Mouse (Mus musculus) liver, adult 2 months (tissue): ENCODE data around the gene Hmbs. TPM values are rescaled to one million over a fixed set of nuclear protein-coding genes. Genes with fewer than 3 reads are reported as not detected.
A peak's percentile ranks its signal among the peaks of the same experiment; 100 is the strongest.
"Not testable (repeated sequence)": the region's sequence is repeated elsewhere in the genome, so short reads cannot be mapped to it uniquely, and the experiment has no call there.

Experiments used
- DNase-seq: peaks from one replicate; pipeline ENCODE4 v3.0.0-alpha.2; 2011; ENCODE audit warnings: low read depth, low spot score; ENCODE audit errors: extremely low read depth
- H3K27ac ChIP-seq: fragments of 200-500 bp; replicated peaks from 2 replicates; pipeline ENCODE4 v1.5.1; 2012; ENCODE audit warnings: low read depth, mild to moderate bottlenecking, control low read depth, inconsistent platforms, low read length; ENCODE audit not compliant: insufficient read depth
- H3K27me3 ChIP-seq: fragments of 200-500 bp; 2 replicates; pipeline ENCODE4 v1.6.1; 2012; ENCODE audit warnings: mild to moderate bottlenecking, moderate library complexity, low read length, inconsistent platforms; ENCODE audit not compliant: control insufficient read depth, insufficient read depth
- H3K36me3 ChIP-seq: fragments of 200-500 bp; 2 replicates; pipeline ENCODE4 v1.6.1; 2012; ENCODE audit warnings: low read length, inconsistent platforms; ENCODE audit not compliant: control insufficient read depth, insufficient read depth
- H3K4me1 ChIP-seq: fragments of 200-500 bp; 2 replicates; pipeline ENCODE4 v1.6.1; 2011; ENCODE audit warnings: low read length; ENCODE audit not compliant: control insufficient read depth, insufficient read depth
- H3K4me3 ChIP-seq: fragments of 200-500 bp; 2 replicates; pipeline ENCODE4 v1.5.1; 2011; ENCODE audit warnings: low read depth, mild to moderate bottlenecking, control low read depth, low read length, moderate library complexity; ENCODE audit not compliant: insufficient read depth
- H3K79me2 ChIP-seq: fragments of 200-500 bp; 2 replicates; pipeline ENCODE4 v1.6.1; 2012; ENCODE audit warnings: inconsistent platforms, mild to moderate bottlenecking, low read length, moderate library complexity; ENCODE audit not compliant: control insufficient read depth, insufficient read depth
- H3K9ac ChIP-seq: fragments of 200-500 bp; 2 replicates; pipeline ENCODE4 v1.6.1; 2012; ENCODE audit warnings: low read depth, mild to moderate bottlenecking, control low read depth, inconsistent platforms, low read length
- CTCF ChIP-seq: fragments of 200-500 bp; IDR thresholded peaks from 2 replicates; pipeline ENCODE4 v1.5.1; 2011; ENCODE audit warnings: low read depth, low read length, control low read depth
- POLR2A ChIP-seq: fragments of 200-500 bp; IDR thresholded peaks from 2 replicates; pipeline ENCODE4 v1.6.1; 2011; ENCODE audit warnings: low read length, control low read depth; ENCODE audit not compliant: insufficient read depth; ENCODE audit errors: extremely low read depth
- WGBS: fragments of 180-500 bp; shearing (Covaris S2); methylation state at CpG from one replicate; pipeline ENCODE4 v1.1.7; 2018; 5-methylcytosine and 5-hydroxymethylcytosine counted together
- polyA plus RNA-seq: library from polyadenylated mRNA; depleted of rRNA; stranded (reverse); fragments of >200 nt; gene quantifications from 2 replicates; pipeline ENCODE4 v1.2.3, GENCODE M21; 2012
- total RNA-seq: library from RNA; depleted of rRNA; stranded (reverse); fragments of >200 nt; gene quantifications from 2 replicates; pipeline ENCODE4 v1.2.3, GENCODE M21; 2014

The Hmbs gene
- total and polyA plus RNA-seq, 2 experiments: 58.8 to 61.3 TPM

- H3K4me3 ChIP-seq: no peak overlapping the region
- WGBS: 24% methylated on average over 3 of the region's 3 CpGs
- DNase-seq: peak; percentile 82
- H3K9ac ChIP-seq: no peak overlapping the region
- peaks cover 9% of the 10 kb centered on the region for H3K4me1 ChIP-seq
- no peak for TF ChIP-seq CTCF
- no peak for TF ChIP-seq POLR2A
- H3K27ac ChIP-seq: peak overlapping the region; percentile 56
- H3K27me3 ChIP-seq: no peaks in the 10 kb centered on the region
- peaks cover 28% of the 10 kb centered on the region; the same call in 1 of the 2 replicates for H3K36me3 ChIP-seq
- H3K79me2 ChIP-seq: peaks cover 5% of the 10 kb centered on the region; the same call in 1 of the 2 replicates
Measured at GRCm38 (mm10) chr9:44309756-44310155, 34.3 kb downstream of the Hmbs start.

GRCm38 (mm10) chr9:44307248-44307647 is 36.8 kb downstream of the Hmbs start:
- TF ChIP-seq CTCF (no peak), POLR2A (no peak)
- Histone ChIP-seq H3K79me2 (peaks cover 7% of the 10 kb centered on the region; the same call in 1 of the 2 replicates), H3K4me3 (no peak overlapping the region), H3K4me1 (peaks cover 12% of the 10 kb centered on the region), H3K27me3 (no peaks in the 10 kb centered on the region), H3K9ac (no peak overlapping the region), H3K27ac (no peak overlapping the region), H3K36me3 (peaks cover 10% of the 10 kb centered on the region; the same call in 1 of the 2 replicates)
- 95% methylated on average over 2 of the region's 2 CpGs for WGBS
- DNase-seq: no peak

GRCm38 (mm10) chr9:44306532-44306931 is 37.5 kb downstream of the Hmbs start:
- Histone ChIP-seq H3K4me3 (no peak overlapping the region), H3K4me1 (peaks cover 12% of the 10 kb centered on the region), H3K27me3 (no peaks in the 10 kb centered on the region), H3K9ac (no peak overlapping the region), H3K27ac (no peak overlapping the region), H3K36me3 (peaks cover 9% of the 10 kb centered on the region; the same call in 1 of the 2 replicates), H3K79me2 (peaks cover 7% of the 10 kb centered on the region; the same call in 1 of the 2 replicates)
- 89% methylated on average over 6 of the region's 6 CpGs for WGBS
- no peak for DNase-seq
- TF ChIP-seq CTCF (no peak), POLR2A (no peak)

GRCm38 (mm10) chr9:44305466-44306079 is 38.5 kb downstream of the Hmbs start, which contains the start of gene Hinfp:
Gene Hinfp, minus strand, starts transcription at chr9:44305671.
- no peak for TF ChIP-seq CTCF
- peak; percentile 92 for TF ChIP-seq POLR2A

GRCm38 (mm10) chr9:44300001-44300400 is 44.0 kb downstream of the Hmbs start:
- H3K27ac ChIP-seq, H3K4me3 ChIP-seq, H3K4me1 ChIP-seq, H3K79me2 ChIP-seq, H3K27me3 ChIP-seq, H3K9ac ChIP-seq, DNase-seq: not testable (repeated sequence)
- WGBS: 95% methylated on average over 3 of the region's 3 CpGs
- H3K36me3 ChIP-seq: peaks cover 49% of the 10 kb centered on the region

More at GRCm38 (mm10) chr9:44305466-44306079, 38.5 kb downstream of the Hmbs start, which contains the start of gene Hinfp:
- WGBS: under 1% methylated on average over 51 of the region's 54 CpGs
- H3K79me2 ChIP-seq: peaks cover 7% of the 10 kb centered on the region; the same call in 1 of the 2 replicates
- H3K36me3 ChIP-seq: peaks cover 11% of the 10 kb centered on the region
- H3K4me3 ChIP-seq: peak within 1 kb of the TSS; percentile 98
- no peaks in the 10 kb centered on the region for H3K27me3 ChIP-seq
- peaks cover 11% of the 10 kb centered on the region for H3K4me1 ChIP-seq
- H3K27ac ChIP-seq: peak within 1 kb of the TSS; percentile 75
- DNase-seq: peak; percentile 95
- peak within 1 kb of the TSS; percentile 89 for H3K9ac ChIP-seq

GRCm38 (mm10) chr9:44292490-44292889 is 51.5 kb downstream of the Hmbs start:
- peak; percentile 61 for DNase-seq
- Histone ChIP-seq H3K9ac (no peak overlapping the region), H3K27ac (no peak overlapping the region), H3K79me2 (no peaks in the 10 kb centered on the region), H3K4me1 (peaks cover 4% of the 10 kb centered on the region; the same call in 1 of the 2 replicates), H3K27me3 (peaks cover 7% of the 10 kb centered on the region), H3K4me3 (no peak overlapping the region), H3K36me3 (peaks cover 26% of the 10 kb centered on the region)
- WGBS: 70% methylated on average over 3 of the region's 3 CpGs
- TF ChIP-seq CTCF (peak; percentile 52; the same call in 1 of the 2 replicates), POLR2A (no peak)
